Mouse (Mus musculus) heart, embryonic 13.5 days (tissue): Measurements from ENCODE around the gene Gm12216. TPM values are rescaled to one million over a fixed set of nuclear protein-coding genes. Genes with fewer than 3 reads are reported as not detected.
"Not testable (repeated sequence)": the region's sequence is repeated elsewhere in the genome, so short reads cannot be mapped to it uniquely, and the experiment has no call there.

Experiments
- ATAC-seq: fragments of 200-750 bp; cut with Nextera tagmentation; 2 replicates; pipeline ENCODE4 v1.8.0; 2017; ENCODE audit warnings: moderate TSS enrichment; ENCODE audit not compliant: insufficient number of reproducible peaks, low FRiP score, low TSS enrichment; ENCODE audit errors: extremely low read depth
- H3K27ac ChIP-seq: fragments of 300-500 bp; sonication (generic); replicated peaks from 2 replicates; pipeline ENCODE4 v1.5.1; 2015; ENCODE audit warnings: moderate library complexity, mild to moderate bottlenecking, inconsistent platforms
- H3K27me3 ChIP-seq: fragments of 300-500 bp; sonication (generic); replicated peaks from 2 replicates; pipeline ENCODE4 v1.6.1; 2015; ENCODE audit warnings: mild to moderate bottlenecking, inconsistent platforms
- H3K36me3 ChIP-seq: fragments of 300-500 bp; sonication (generic); 2 replicates; pipeline ENCODE4 v1.6.1; 2015; ENCODE audit warnings: mild to moderate bottlenecking, inconsistent platforms
- H3K4me1 ChIP-seq: fragments of 300-500 bp; sonication (generic); 2 replicates; pipeline ENCODE4 v1.6.1; 2015; ENCODE audit warnings: inconsistent platforms
- H3K4me2 ChIP-seq: fragments of 300-500 bp; sonication (generic); 2 replicates; pipeline ENCODE4 v1.6.1; 2015; ENCODE audit warnings: inconsistent platforms, mild to moderate bottlenecking, moderate library complexity
- H3K4me3 ChIP-seq: fragments of 300-500 bp; sonication (generic); 2 replicates; pipeline ENCODE4 v1.5.1; 2015; ENCODE audit warnings: moderate library complexity, mild to moderate bottlenecking, inconsistent platforms
- H3K9ac ChIP-seq: fragments of 300-500 bp; sonication (generic); 2 replicates; pipeline ENCODE4 v1.6.1; 2015; ENCODE audit warnings: inconsistent platforms, mild to moderate bottlenecking, moderate library complexity
- H3K9me3 ChIP-seq: fragments of 300-500 bp; sonication (generic); 2 replicates; pipeline ENCODE4 v1.6.1; 2016; ENCODE audit warnings: inconsistent platforms
- WGBS: fragments of 180-500 bp; shearing (Covaris S2); methylation state at CpG from one replicate; pipeline ENCODE4 v1.1.7; 2015; ENCODE audit warnings: mixed read lengths; 5-methylcytosine and 5-hydroxymethylcytosine counted together
- polyA plus RNA-seq: library from polyadenylated mRNA; unstranded; fragments of >200 nt; fragmentation: Nextera tagmentation; extraction: Ambion mirVana; gene quantifications from 2 replicates; pipeline ENCODE4 v1.2.1, GENCODE M21; 2015

Gene Gm12216
- polyA plus RNA-seq, 1 experiment from 2014 or later: 0.25 TPM

- Histone ChIP-seq H3K27me3 (no peaks in the 10 kb centered on the region), H3K4me2 (peak within 1 kb of the TSS; percentile 96), H3K9me3 (no peaks in the 10 kb centered on the region), H3K4me3 (peak within 1 kb of the TSS; percentile 73), H3K27ac (peak within 1 kb of the TSS; percentile 76), H3K9ac (peak within 1 kb of the TSS; percentile 86), H3K36me3 (no peaks in the 10 kb centered on the region), H3K4me1 (peaks cover 37% of the 10 kb centered on the region)
- ATAC-seq: peak; percentile 96
- WGBS: 3% methylated on average over 62 of the region's 63 CpGs
Measured at GRCm38 (mm10) chr11:53891505-53892451, 32.7 kb upstream of the Gm12216 start, which contains the start of gene Slc22a5. Gene Slc22a5 (minus strand): TSS chr11:53891660.

GRCm38 (mm10) chr11:53890906-53891504 lies 31.9 kb upstream of the Gm12216 start:
- peaks cover 37% of the 10 kb centered on the region for H3K4me1 ChIP-seq
- peak overlapping the region; percentile 76 for H3K27ac ChIP-seq
- H3K4me3 ChIP-seq: peak overlapping the region; percentile 73
- peak overlapping the region; percentile 86 for H3K9ac ChIP-seq
- H3K27me3 ChIP-seq: no peaks in the 10 kb centered on the region
- H3K9me3 ChIP-seq: no peaks in the 10 kb centered on the region
- WGBS: 3% methylated on average over 33 of the region's 33 CpGs
- ATAC-seq: 0 out of 2 replicates have a peak, but pooled peaks have one; percentile 1
- H3K4me2 ChIP-seq: peak overlapping the region; percentile 96
- H3K36me3 ChIP-seq: peaks cover 3% of the 10 kb centered on the region; the same call in 1 of the 2 replicates

- WGBS: 77% methylated on average over 2 of the region's 2 CpGs
- Histone ChIP-seq H3K4me1 (peaks cover 37% of the 10 kb centered on the region), H3K4me3 (peak overlapping the region; percentile 73), H3K9ac (peak overlapping the region; percentile 86; the same call in 1 of the 2 replicates), H3K27ac (no peak overlapping the region), H3K27me3 (no peaks in the 10 kb centered on the region), H3K36me3 (peaks cover 7% of the 10 kb centered on the region), H3K4me2 (peak overlapping the region; percentile 96), H3K9me3 (no peaks in the 10 kb centered on the region)
- no peak for ATAC-seq
Measured at GRCm38 (mm10) chr11:53890225-53890624, 31.2 kb upstream of the Gm12216 start.

- 33% methylated on average over 4 of the region's 4 CpGs for WGBS
- Histone ChIP-seq H3K27ac (peak overlapping the region; percentile 48), H3K36me3 (peaks cover 11% of the 10 kb centered on the region), H3K4me1 (peaks cover 37% of the 10 kb centered on the region), H3K27me3 (no peaks in the 10 kb centered on the region), H3K9me3 (no peaks in the 10 kb centered on the region), H3K4me3 (peak overlapping the region; percentile 7; the same call in 1 of the 2 replicates), H3K4me2 (peak overlapping the region; percentile 96), H3K9ac (no peak overlapping the region)
- ATAC-seq: no peak
Measured at GRCm38 (mm10) chr11:53889091-53889645, 30.1 kb upstream of the Gm12216 start.

- Histone ChIP-seq H3K9me3 (no peaks in the 10 kb centered on the region), H3K36me3 (peaks cover 15% of the 10 kb centered on the region), H3K4me1 (peaks cover 37% of the 10 kb centered on the region), H3K4me3 (no peak overlapping the region), H3K9ac (no peak overlapping the region), H3K27me3 (no peaks in the 10 kb centered on the region), H3K4me2 (peak overlapping the region; percentile 96; the same call in 1 of the 2 replicates), H3K27ac (no peak overlapping the region)
- 78% methylated on average over 4 of the region's 4 CpGs for WGBS
- no peak for ATAC-seq
Measured at GRCm38 (mm10) chr11:53888242-53888641, 29.2 kb upstream of the Gm12216 start.

- peaks cover 3% of the 10 kb centered on the region for H3K4me1 ChIP-seq
- peaks cover 27% of the 10 kb centered on the region for H3K36me3 ChIP-seq
- no peak overlapping the region for H3K4me2 ChIP-seq
- ATAC-seq: no peak
- no peaks in the 10 kb centered on the region for H3K27me3 ChIP-seq
- H3K9me3 ChIP-seq: no peaks in the 10 kb centered on the region
- H3K27ac ChIP-seq: no peak overlapping the region
- 75% methylated on average over 2 of the region's 2 CpGs for WGBS
- no peak overlapping the region for H3K9ac ChIP-seq
- H3K4me3 ChIP-seq: no peak overlapping the region
Measured at GRCm38 (mm10) chr11:53883287-53883686, 24.2 kb upstream of the Gm12216 start.

- ATAC-seq, H3K4me3 ChIP-seq, H3K4me1 ChIP-seq, H3K9ac ChIP-seq, H3K4me2 ChIP-seq, H3K27me3 ChIP-seq, H3K9me3 ChIP-seq, H3K27ac ChIP-seq: not testable (repeated sequence)
- H3K36me3 ChIP-seq: peaks cover 14% of the 10 kb centered on the region
- WGBS: 76% methylated on average over 5 of the region's 5 CpGs
Measured at GRCm38 (mm10) chr11:53878096-53878495, 19.0 kb upstream of the Gm12216 start.

GRCm38 (mm10) chr11:53876488-53876887 lies 17.4 kb upstream of the Gm12216 start:
- peaks cover 19% of the 10 kb centered on the region for H3K36me3 ChIP-seq
- 78% methylated on average over 4 of the region's 4 CpGs for WGBS
- no peak for ATAC-seq
- no peaks in the 10 kb centered on the region for H3K27me3 ChIP-seq
- no peaks in the 10 kb centered on the region for H3K9me3 ChIP-seq
- no peak overlapping the region for H3K9ac ChIP-seq
- H3K4me2 ChIP-seq: no peak overlapping the region
- H3K27ac ChIP-seq: no peak overlapping the region
- H3K4me3 ChIP-seq: no peak overlapping the region
- peaks cover 7% of the 10 kb centered on the region; the same call in 1 of the 2 replicates for H3K4me1 ChIP-seq

GRCm38 (mm10) chr11:53874706-53875105 lies 15.7 kb upstream of the Gm12216 start:
- Histone ChIP-seq H3K4me2 (no peak overlapping the region), H3K27ac (no peak overlapping the region), H3K36me3 (peaks cover 36% of the 10 kb centered on the region), H3K4me1 (peaks cover 7% of the 10 kb centered on the region; the same call in 1 of the 2 replicates), H3K9ac (no peak overlapping the region), H3K4me3 (no peak overlapping the region), H3K9me3 (no peaks in the 10 kb centered on the region), H3K27me3 (no peaks in the 10 kb centered on the region)
- 76% methylated on average over 4 of the region's 4 CpGs for WGBS
- ATAC-seq: no peak

GRCm38 (mm10) chr11:53873909-53874704 lies 15.1 kb upstream of the Gm12216 start:
- not testable (repeated sequence) for H3K27ac ChIP-seq, H3K27me3 ChIP-seq, ATAC-seq, H3K9ac ChIP-seq, H3K4me3 ChIP-seq, H3K9me3 ChIP-seq, H3K4me2 ChIP-seq
- 65% methylated on average over 5 of the region's 5 CpGs for WGBS
- Histone ChIP-seq H3K36me3 (peaks cover 36% of the 10 kb centered on the region), H3K4me1 (peaks cover 12% of the 10 kb centered on the region)
